Mouse (Mus musculus): ENCODE data around the gene Smagp.

DNA sequence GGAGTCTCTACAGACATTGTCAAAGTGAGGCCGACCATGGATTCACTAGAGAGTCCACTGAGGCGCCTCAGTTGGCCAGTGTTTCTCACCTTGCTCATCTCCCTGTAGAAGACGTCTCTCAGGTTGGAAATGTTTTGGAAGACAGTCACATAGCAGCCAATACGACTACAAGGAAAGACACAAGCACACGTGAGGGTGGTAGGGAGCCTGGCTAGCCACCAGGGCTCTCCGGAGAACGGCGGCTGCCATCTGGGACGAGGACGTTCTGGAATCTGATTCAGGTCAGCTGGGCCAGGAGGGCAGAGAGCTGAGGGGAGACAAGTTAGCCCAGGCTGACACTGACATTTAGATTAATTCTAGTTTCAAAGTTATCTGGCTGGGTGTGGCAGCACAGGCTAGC, 13.4 kb upstream of the Smagp start:
- TF ChIP-seq CTCF (IDR thresholded peaks at IDR 0.05; ENCODE audit: low read depth, low read length): no peak
- TF ChIP-seq TAL1 (conservative IDR thresholded peaks at IDR 0.05; ENCODE audit: low read depth, low read length): no peak
- TF ChIP-seq GATA1 (IDR thresholded peaks at IDR 0.05; ENCODE audit: borderline replicate concordance, low read length): no peak
- TF ChIP-seq POLR2AphosphoS5 (IDR thresholded peaks at IDR 0.05; ENCODE audit: insufficient replicate concordance, low read depth, low read length): no peak

Data from G1E (cell line).